Mouse (Mus musculus) ES-Bruce4 (cell line): Measurements from ENCODE around the gene Pitpnc1. TPM values are rescaled to one million over a fixed set of nuclear protein-coding genes. Genes with fewer than 3 reads are reported as not detected.

ENCODE experiments used
- H3K27ac ChIP-seq: 2 replicates; pipeline ENCODE4 v1.5.1; 2012; ENCODE audit warnings: low read length, inconsistent platforms; ENCODE audit not compliant: insufficient read depth
- H3K27me3 ChIP-seq: 2 replicates; pipeline ENCODE4 v1.6.1; 2012; ENCODE audit warnings: mild to moderate bottlenecking, low read length, inconsistent platforms; ENCODE audit not compliant: control insufficient read depth, poor library complexity, insufficient read depth, severe bottlenecking
- H3K36me3 ChIP-seq: 2 replicates; pipeline ENCODE4 v1.6.1; 2012; ENCODE audit warnings: inconsistent platforms, mild to moderate bottlenecking, low read length, moderate library complexity; ENCODE audit not compliant: control insufficient read depth, poor library complexity, insufficient read depth, severe bottlenecking
- H3K4me1 ChIP-seq: one replicate; pipeline ENCODE4 v1.8.1; 2011; ENCODE audit warnings: low read length; ENCODE audit not compliant: control insufficient read depth, insufficient read depth
- H3K4me3 ChIP-seq: 2 replicates; pipeline ENCODE4 v1.5.1; 2011; ENCODE audit warnings: low read depth, mild to moderate bottlenecking, low read length
- H3K9ac ChIP-seq: 2 replicates; pipeline ENCODE4 v1.6.1; 2012; ENCODE audit warnings: low read depth, mild to moderate bottlenecking, inconsistent platforms; ENCODE audit not compliant: poor library complexity, severe bottlenecking
- H3K9me3 ChIP-seq: replicated peaks from 2 replicates; pipeline ENCODE4 v1.6.1; 2012; ENCODE audit warnings: mild to moderate bottlenecking, low read length, inconsistent platforms; ENCODE audit not compliant: control insufficient read depth, poor library complexity, insufficient read depth, severe bottlenecking
- CTCF ChIP-seq: IDR thresholded peaks from one replicate; pipeline ENCODE4 v1.8.1; 2011; ENCODE audit warnings: low read depth, low read length
- EP300 ChIP-seq: IDR thresholded peaks from 2 replicates; pipeline ENCODE4 v1.6.1; 2011; ENCODE audit warnings: low read depth, low read length; ENCODE audit not compliant: insufficient read depth
- POLR2A ChIP-seq: IDR thresholded peaks from one replicate; pipeline ENCODE4 v1.8.1; 2011; ENCODE audit warnings: low read length; ENCODE audit not compliant: insufficient read depth
- polyA plus RNA-seq: library from polyadenylated mRNA; stranded (reverse); fragments of >200 nt; gene quantifications from 2 replicates; pipeline ENCODE4 v1.2.4, GENCODE M21; 2011; ENCODE audit warnings: low read depth; ENCODE audit not compliant: missing spikeins, insufficient read depth, insufficient read length

Gene Pitpnc1
- polyA plus RNA-seq, 1 experiment, result 27.1 TPM

DNA sequence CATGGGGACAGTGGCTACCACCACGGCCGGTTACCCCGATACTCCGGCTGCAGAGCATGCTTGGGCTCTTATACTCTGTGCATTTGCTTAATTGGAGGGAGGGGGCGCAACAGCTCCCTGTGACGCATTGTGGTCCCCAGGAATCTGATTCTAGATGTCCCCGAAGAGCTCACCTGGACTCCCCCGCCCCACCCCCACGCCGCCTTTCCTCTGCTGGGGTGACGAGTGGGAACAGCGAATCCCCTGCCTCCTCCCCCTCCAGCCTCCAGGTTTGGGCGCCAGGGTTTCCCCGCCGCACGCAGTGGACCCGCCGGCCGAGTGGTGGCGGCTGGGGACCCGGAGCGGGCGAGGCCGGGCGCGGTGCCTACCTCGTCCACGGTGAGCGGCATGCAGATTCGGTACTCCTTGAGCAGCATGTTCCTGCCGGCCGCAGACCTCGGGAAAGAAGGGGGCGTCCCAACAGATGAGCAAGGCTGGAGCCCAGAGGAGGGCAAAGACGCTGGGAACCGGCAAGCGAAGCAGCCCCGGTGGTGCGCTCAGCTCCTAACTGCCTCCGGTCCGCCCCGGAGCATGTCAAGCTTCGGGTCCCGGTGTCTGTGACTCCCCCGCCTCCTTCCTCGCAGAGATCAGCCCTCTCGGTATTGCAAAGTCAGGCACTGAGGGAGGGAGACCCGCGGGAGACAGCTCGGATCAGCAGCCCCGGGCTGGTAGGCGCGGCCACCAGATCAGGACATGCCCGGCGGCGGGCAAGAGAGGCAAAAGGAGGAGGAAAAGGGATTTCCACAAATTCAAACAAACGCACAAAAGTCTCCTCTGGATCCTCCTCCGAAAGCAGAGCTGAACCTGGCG, 752 bp downstream of the Pitpnc1 start:
- Histone ChIP-seq H3K4me1 (no peaks in the 10 kb centered on the region), H3K9ac (peak overlapping the region; percentile 87), H3K36me3 (no peaks in the 10 kb centered on the region), H3K9me3 (no peaks in the 10 kb centered on the region), H3K4me3 (peak overlapping the region; percentile 93), H3K27me3 (no peaks in the 10 kb centered on the region), H3K27ac (peak overlapping the region; percentile 22)
- TF ChIP-seq CTCF (no peak), POLR2A (no peak), EP300 (no peak)

DNA sequence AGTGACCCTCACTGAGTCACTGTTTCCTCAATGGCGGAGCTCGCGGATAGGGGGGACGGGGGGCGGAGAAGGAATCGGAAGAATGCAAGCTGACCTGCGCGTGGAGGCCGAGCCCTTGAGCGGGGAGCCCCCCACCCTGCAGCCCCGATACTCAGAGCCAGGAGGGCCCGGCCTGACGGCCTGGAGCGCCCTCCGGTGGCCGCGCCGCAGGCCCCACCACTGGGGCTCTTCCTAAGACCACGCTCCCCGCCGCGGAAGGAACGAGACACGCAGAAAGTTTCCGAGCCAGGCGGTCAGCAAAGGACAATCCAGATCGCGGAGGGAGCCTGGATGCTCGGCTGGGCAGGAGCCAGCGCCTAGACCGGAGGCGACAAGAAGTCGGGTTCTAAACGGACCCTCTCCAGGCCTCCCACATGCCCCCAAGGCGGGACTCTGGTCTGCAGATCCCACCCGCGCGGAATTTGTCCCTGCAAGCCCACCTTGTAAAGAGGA, 1.4 kb downstream of the Pitpnc1 start:
- peak overlapping the region; percentile 93 for H3K4me3 ChIP-seq
- H3K27me3 ChIP-seq, result no peaks in the 10 kb centered on the region
- no peaks in the 10 kb centered on the region for H3K36me3 ChIP-seq
- no peaks in the 10 kb centered on the region for H3K4me1 ChIP-seq
- TF ChIP-seq CTCF (peak; percentile 73), EP300 (no peak)
- no peaks in the 10 kb centered on the region for H3K9me3 ChIP-seq
- H3K27ac ChIP-seq, result peak overlapping the region; percentile 70
- H3K9ac ChIP-seq, result peak overlapping the region; percentile 87

DNA sequence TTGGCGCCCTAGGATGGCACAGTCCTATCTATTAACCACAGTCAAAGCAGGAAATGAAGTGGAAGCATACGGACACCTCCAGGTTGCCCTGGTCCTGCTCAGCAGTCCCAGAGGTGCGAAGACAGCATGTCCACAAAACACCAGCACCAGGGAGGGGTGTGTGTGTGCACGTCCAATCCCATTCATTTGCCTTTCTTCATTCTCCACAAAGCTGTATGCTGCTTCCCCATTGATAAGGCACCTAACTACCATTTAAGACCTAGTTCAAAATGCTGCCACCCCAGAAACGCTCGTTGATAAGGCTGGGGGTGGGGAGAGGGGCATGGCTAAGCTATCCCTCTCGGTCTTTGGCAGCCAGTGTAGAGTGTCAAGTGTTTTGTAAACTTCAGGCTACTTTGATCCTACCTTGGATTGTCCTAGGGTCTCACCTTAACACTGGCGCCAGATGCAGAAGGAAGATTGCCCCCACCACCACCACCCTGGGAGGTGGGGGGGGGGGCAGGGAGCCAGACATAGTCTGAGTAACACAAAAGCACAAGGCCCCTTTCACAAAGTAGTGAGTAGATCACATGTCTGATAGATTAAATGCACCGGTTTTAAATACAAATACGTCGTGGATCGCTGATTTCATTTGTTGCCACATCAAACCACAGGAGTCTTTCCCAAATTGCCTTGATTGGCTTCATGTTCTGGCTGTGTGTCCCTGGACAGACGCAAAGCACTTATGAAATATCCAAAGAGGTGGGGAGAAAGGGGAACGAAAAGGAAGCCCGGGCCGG, 2.1 kb downstream of the Pitpnc1 start:
- Histone ChIP-seq H3K27ac (peak overlapping the region; percentile 70), H3K27me3 (no peaks in the 10 kb centered on the region), H3K36me3 (no peaks in the 10 kb centered on the region), H3K4me3 (peak overlapping the region; percentile 93), H3K4me1 (no peaks in the 10 kb centered on the region), H3K9me3 (no peaks in the 10 kb centered on the region), H3K9ac (peak overlapping the region; percentile 87)
- TF ChIP-seq CTCF, result no peak
- TF ChIP-seq POLR2A, result no peak
- no peak for TF ChIP-seq EP300

DNA sequence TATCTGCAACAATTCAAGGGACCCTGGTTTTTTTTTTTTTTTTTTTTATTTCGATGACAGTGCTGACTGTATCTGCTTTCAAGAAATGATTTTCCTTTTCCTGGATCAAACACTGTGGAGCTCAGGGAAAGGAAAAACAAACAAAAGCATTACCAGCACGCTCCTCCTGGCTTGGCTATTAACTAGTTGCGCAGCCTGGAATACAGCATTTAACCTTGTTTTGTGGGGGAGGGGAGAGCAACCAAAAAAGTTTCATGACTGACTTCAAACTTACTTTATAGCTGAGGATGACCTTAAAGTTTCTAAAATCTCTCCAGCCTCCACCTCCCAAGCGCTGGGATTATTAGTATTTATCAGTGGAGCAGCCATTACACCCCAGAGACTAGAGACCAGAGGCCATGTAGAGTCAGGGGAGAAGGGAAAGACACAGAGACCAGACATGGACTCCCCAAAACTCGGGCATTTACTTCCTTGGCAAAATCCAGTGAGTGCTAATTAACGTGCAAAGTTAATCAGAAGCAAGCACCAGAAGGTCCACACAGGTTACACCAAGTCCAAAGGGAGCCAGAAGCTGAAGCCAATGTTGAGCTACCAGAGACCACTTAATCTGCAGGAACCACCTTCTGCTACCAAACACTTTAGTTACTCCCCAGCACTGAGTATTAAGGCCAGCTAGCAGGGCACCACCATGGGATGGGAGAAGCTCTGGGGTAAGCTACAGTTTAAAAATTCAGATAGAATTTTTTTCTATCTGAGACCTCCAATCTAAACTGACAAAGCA, 3.7 kb downstream of the Pitpnc1 start:
- H3K27ac ChIP-seq, result peak overlapping the region; percentile 4
- no peaks in the 10 kb centered on the region for H3K4me1 ChIP-seq
- H3K36me3 ChIP-seq, result no peaks in the 10 kb centered on the region
- no peaks in the 10 kb centered on the region for H3K9me3 ChIP-seq
- no peak overlapping the region for H3K9ac ChIP-seq
- no peaks in the 10 kb centered on the region for H3K27me3 ChIP-seq
- TF ChIP-seq CTCF (no peak), POLR2A (no peak), EP300 (no peak)
- H3K4me3 ChIP-seq, result no peak overlapping the region

DNA sequence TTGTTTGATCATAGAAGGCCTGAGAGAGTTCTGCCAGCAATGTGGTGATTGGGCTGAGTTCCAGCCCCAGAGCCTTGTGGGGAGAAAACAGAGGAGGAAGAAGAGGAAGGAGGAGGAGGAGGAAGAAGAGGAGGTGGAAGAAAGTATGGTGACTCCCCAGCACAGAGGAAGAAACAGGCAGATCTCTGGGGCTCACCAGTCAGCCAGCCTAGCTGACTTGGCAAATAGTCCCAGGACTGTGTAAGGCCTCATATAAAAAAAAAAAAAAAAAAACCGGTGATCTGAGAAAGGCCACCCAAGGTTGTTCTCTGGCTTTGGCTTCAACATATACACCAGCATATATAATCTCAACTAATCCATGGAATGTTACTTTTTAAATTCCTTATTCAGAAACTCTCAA, 4.5 kb downstream of the Pitpnc1 start:
- H3K27me3 ChIP-seq, result no peaks in the 10 kb centered on the region
- no peak overlapping the region for H3K9ac ChIP-seq
- no peaks in the 10 kb centered on the region for H3K4me1 ChIP-seq
- no peaks in the 10 kb centered on the region for H3K36me3 ChIP-seq
- TF ChIP-seq POLR2A (no peak), EP300 (no peak), CTCF (no peak)
- H3K27ac ChIP-seq, result no peak overlapping the region
- H3K4me3 ChIP-seq, result no peak overlapping the region
- no peaks in the 10 kb centered on the region for H3K9me3 ChIP-seq
